Mouse (Mus musculus): ENCODE data around the gene Daam1. TPM values are rescaled to one million over a fixed set of nuclear protein-coding genes. Genes with fewer than 3 reads are reported as not detected.

Daam1 gene
- polyA plus RNA-seq, 1 experiment, result 15.2 TPM

DNA sequence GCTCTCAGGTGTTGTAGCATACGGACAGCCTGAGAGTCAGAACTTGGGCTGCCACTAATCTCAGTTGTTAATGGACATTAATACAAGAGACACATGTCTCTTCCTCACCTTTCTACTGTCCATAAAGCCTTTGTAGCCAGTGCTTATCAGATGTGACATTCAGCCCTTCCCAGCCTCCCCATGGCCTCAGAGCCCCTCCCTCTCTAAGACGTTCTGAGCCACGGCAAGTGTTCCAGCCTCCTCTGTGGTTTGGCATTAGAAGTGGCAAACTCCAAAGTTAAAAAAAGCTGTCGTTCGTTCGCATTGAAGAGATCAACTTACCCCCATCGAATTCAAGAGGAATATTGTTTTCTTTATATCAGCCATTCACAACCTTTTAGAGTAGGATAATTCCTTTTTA, 21.8 kb downstream of the Daam1 start:
- H3K4me3 ChIP-seq (replicated peaks; ENCODE audit: extremely low read depth, low read depth, low read length), result no peak overlapping the region
- WGBS, result 44% methylated on average over 7 of the region's 7 CpGs
- DNase-seq, result no peak
- TF ChIP-seq POLR2A (IDR thresholded peaks at IDR 0.05; ENCODE audit: borderline replicate concordance, extremely low read depth, low read depth, low read length) (no peak), CTCF (IDR thresholded peaks at IDR 0.05; ENCODE audit: insufficient read depth, low read length) (no peak)
- peaks cover 39% of the 10 kb centered on the region for H3K4me1 ChIP-seq (ENCODE audit: control insufficient read depth, insufficient read depth, low read length)

DNA sequence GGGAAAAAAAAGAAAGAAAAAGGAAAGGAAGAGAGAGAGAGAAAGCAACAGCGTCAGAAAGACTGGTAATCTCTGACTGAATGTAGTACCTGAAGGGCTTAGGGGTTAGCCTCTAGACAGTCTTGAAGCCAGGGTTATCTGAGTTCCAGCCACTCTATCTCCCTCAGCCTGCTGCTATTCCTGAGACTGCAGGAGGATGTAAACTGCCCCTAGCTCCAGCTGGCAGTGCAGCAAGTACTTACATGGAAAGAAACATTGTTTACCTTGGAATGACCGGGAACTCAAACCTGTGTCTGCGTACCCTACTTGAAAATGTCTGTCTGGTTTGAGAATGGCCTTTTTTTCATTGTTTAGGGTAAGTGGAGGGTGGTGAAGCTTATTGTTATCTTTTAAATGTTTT, 22.8 kb downstream of the Daam1 start:
- no peak for DNase-seq
- TF ChIP-seq CTCF (IDR thresholded peaks at IDR 0.05; ENCODE audit: insufficient read depth, low read length) (no peak), POLR2A (IDR thresholded peaks at IDR 0.05; ENCODE audit: borderline replicate concordance, extremely low read depth, low read depth, low read length) (no peak)
- no peak overlapping the region for H3K4me3 ChIP-seq (replicated peaks; ENCODE audit: extremely low read depth, low read depth, low read length)
- H3K4me1 ChIP-seq (ENCODE audit: control insufficient read depth, insufficient read depth, low read length), result peaks cover 33% of the 10 kb centered on the region
- WGBS, result 33% methylated on average over 3 of the region's 3 CpGs

DNA sequence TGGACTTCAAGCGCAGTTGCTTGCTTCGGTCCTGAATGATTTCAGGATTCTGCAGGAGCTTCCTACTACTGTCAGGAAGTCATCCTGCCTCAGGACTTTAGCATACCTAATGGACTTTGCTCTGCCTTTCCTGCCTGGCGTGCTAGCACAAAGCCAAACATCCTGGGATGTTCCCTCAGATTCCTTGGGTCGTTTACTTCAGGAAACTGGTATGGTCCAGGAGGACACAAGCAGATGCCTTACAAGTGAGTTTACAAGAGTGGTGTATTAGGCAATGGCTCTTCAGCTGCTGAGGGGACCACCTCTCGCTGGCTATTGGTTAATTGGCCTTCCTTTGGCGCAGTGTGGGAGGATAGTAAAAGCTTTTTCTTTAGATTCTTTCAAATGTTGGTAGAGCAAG, 23.3 kb downstream of the Daam1 start:
- no peak for DNase-seq
- TF ChIP-seq CTCF (IDR thresholded peaks at IDR 0.05; ENCODE audit: insufficient read depth, low read length) (no peak), POLR2A (IDR thresholded peaks at IDR 0.05; ENCODE audit: borderline replicate concordance, extremely low read depth, low read depth, low read length) (no peak)
- Histone ChIP-seq H3K4me1 (ENCODE audit: control insufficient read depth, insufficient read depth, low read length) (peaks cover 35% of the 10 kb centered on the region), H3K4me3 (replicated peaks; ENCODE audit: extremely low read depth, low read depth, low read length) (peak overlapping the region; percentile 2)
- 41% methylated on average over 6 of the region's 6 CpGs for WGBS

DNA sequence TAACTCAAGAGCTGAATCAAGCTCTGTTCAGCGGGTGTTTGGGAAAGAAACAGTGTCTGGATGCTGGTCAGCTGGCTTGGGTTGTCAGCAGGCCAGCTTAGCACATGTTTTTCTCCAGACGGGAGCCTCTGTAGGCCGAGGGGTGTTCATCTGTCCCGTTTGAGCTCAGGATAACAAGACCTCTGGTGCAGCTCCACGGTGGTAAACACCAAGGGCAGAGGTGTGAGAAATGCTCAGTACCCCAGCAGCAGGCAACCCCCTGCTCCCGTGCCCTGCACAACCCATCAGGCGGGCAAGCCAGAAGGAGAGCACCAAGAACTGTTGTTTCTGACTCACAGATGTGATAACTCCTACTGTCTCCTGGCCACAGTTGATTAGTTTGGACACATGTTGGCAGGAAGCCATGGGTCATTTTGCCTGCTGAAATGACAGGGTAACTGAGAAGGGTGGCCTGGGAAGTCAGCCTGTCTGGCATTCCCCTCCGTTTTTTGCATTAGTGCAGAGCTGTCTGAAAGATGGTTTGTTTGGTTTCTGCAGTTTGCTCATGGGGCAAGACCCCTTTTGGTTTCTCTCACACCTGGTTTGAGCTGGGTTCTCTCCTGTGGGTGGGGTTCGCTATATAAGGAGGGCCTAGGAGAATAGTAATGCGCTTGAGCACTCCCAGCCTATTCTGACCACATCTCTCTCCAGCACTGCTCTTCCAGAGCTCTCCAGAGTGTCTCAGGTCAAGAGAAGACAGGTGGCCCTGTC, 25.0 kb downstream of the Daam1 start:
- TF ChIP-seq CTCF (IDR thresholded peaks at IDR 0.05; ENCODE audit: insufficient read depth, low read length), result no peak
- TF ChIP-seq POLR2A (IDR thresholded peaks at IDR 0.05; ENCODE audit: borderline replicate concordance, extremely low read depth, low read depth, low read length), result no peak
- 33% methylated on average over 10 of the region's 10 CpGs for WGBS
- no peak for DNase-seq
- Histone ChIP-seq H3K4me3 (replicated peaks; ENCODE audit: extremely low read depth, low read depth, low read length) (no peak overlapping the region), H3K4me1 (ENCODE audit: control insufficient read depth, insufficient read depth, low read length) (peaks cover 28% of the 10 kb centered on the region)

DNA sequence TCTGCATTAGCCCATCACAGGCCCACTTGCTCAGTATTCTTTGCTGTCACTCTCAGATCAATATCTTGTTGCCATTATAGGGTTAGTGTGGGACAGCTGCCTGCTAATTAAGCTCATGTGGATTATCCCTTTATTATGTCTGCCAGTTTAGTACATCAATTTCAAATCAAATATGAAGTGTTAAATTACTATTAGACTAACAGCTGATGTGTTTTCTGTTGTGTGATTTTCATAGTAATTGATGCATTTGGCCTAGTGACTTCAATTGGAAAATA, 25.5 kb downstream of the Daam1 start:
- peaks cover 23% of the 10 kb centered on the region for H3K4me1 ChIP-seq (ENCODE audit: control insufficient read depth, insufficient read depth, low read length)
- no peak for DNase-seq
- no peak for TF ChIP-seq POLR2A (IDR thresholded peaks at IDR 0.05; ENCODE audit: borderline replicate concordance, extremely low read depth, low read depth, low read length)
- TF ChIP-seq CTCF (IDR thresholded peaks at IDR 0.05; ENCODE audit: insufficient read depth, low read length), result no peak
- H3K4me3 ChIP-seq (replicated peaks; ENCODE audit: extremely low read depth, low read depth, low read length), result no peak overlapping the region

DNA sequence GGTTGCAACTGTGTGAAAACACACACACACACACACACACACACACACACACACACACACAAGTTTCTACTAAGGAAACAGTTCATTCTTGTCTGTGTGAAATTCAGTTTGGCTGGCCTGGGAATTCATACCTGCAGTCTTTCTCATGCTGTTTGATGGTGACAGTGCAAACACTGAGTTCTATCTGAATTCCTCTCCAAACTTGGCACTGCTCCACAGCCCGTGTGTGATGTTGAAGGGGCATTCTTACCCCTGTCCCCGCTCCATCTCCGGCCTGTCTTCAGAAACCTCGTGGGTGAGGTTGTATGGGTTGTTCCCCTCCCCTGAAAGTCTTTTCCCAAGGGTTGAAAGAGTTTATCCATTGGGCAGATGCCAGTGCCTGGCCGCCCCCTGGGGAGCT, 28.2 kb downstream of the Daam1 start:
- no peak for DNase-seq
- 37% methylated on average over 5 of the region's 5 CpGs for WGBS
- TF ChIP-seq POLR2A (IDR thresholded peaks at IDR 0.05; ENCODE audit: borderline replicate concordance, extremely low read depth, low read depth, low read length) (no peak), CTCF (IDR thresholded peaks at IDR 0.05; ENCODE audit: insufficient read depth, low read length) (no peak)
- Histone ChIP-seq H3K4me1 (ENCODE audit: control insufficient read depth, insufficient read depth, low read length) (peaks cover 22% of the 10 kb centered on the region), H3K4me3 (replicated peaks; ENCODE audit: extremely low read depth, low read depth, low read length) (no peak overlapping the region)

DNA sequence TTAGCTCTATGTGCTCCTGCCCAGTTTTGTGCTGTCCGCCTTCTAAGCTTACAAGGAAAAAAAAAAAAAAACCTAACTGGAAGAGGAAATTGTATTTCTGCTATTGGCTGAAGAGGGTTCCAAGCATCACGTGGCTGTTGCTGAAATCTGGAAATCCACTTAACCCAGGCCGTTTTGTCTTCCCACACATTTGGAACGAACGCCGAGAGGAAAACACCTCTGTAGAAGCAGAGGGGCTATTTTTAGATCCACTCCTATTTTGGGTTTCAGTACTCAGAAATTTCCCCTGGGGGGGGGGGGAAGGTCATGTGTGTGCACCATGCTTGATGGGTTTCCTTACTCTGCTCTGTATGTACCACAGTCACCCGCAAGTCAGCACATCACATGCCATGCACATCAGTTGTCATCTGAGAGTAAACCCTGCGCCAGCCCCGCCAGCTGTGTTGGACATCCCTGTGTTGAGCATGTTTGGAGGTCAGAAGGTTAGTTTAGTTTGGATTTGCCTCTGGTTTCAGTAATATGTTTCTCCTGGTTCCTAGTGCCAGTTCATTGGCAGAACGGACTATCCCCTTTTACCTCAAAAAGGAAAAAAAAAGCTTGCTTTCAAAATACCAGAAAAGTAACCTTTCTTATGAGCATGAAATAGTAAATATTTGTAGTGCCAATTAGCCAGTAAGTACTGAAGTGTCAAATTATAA, 33.1 kb downstream of the Daam1 start:
- DNase-seq, result peak; percentile 50
- WGBS, result 20% methylated on average over 10 of the region's 10 CpGs
- no peak overlapping the region for H3K4me3 ChIP-seq (replicated peaks; ENCODE audit: extremely low read depth, low read depth, low read length)
- TF ChIP-seq CTCF (IDR thresholded peaks at IDR 0.05; ENCODE audit: insufficient read depth, low read length), result no peak
- TF ChIP-seq POLR2A (IDR thresholded peaks at IDR 0.05; ENCODE audit: borderline replicate concordance, extremely low read depth, low read depth, low read length), result no peak
- peaks cover 12% of the 10 kb centered on the region for H3K4me1 ChIP-seq (ENCODE audit: control insufficient read depth, insufficient read depth, low read length)

DNA sequence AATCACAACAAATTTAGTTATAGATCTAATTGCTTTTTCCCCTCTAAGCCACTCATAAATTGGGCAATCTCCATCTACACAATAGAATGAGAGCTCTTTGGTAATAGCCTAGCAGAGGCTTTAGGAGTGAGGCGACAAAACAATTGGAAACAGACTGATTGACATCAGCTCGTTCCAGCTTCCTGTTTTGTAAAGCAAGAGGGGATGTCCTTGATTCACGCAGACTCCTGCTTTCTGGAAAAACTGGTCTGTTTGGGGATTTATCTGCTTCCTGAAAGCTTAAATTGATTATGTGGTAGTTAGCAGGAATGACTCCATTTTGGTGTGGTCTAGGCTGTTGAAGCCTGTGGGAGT, 33.6 kb downstream of the Daam1 start:
- TF ChIP-seq POLR2A (IDR thresholded peaks at IDR 0.05; ENCODE audit: borderline replicate concordance, extremely low read depth, low read depth, low read length) (no peak), CTCF (IDR thresholded peaks at IDR 0.05; ENCODE audit: insufficient read depth, low read length) (no peak)
- Histone ChIP-seq H3K4me1 (ENCODE audit: control insufficient read depth, insufficient read depth, low read length) (peaks cover 9% of the 10 kb centered on the region), H3K4me3 (replicated peaks; ENCODE audit: extremely low read depth, low read depth, low read length) (no peak overlapping the region)
- 12% methylated on average over 3 of the region's 3 CpGs for WGBS
- DNase-seq, result no peak

DNA sequence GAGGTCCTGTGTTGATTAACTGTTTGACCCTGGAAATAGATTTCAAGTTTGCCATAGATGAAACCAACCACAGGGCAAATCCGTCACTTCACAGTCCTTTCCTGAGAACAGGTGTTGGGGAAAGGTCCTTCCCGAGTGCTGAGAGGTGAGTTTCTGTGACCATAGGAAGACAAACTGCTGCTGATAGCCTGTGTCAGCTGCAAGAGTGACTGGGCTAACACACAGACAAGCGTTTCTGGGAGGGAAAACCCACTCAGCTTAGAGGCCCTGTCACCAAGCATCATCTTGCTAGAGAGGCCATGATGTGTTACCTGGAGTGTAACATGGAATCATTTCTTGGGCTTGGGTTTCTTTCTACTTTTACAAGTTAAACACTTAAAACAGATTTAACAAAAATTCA, 35.1 kb downstream of the Daam1 start:
- no peak overlapping the region for H3K4me3 ChIP-seq (replicated peaks; ENCODE audit: extremely low read depth, low read depth, low read length)
- TF ChIP-seq POLR2A (IDR thresholded peaks at IDR 0.05; ENCODE audit: borderline replicate concordance, extremely low read depth, low read depth, low read length) (no peak), CTCF (IDR thresholded peaks at IDR 0.05; ENCODE audit: insufficient read depth, low read length) (no peak)
- H3K4me1 ChIP-seq (ENCODE audit: control insufficient read depth, insufficient read depth, low read length), result peaks cover 10% of the 10 kb centered on the region
- WGBS, result 79% methylated on average over 3 of the region's 3 CpGs
- DNase-seq, result no peak
